Mouse (Mus musculus): ENCODE results near the gene Mrtfa. TPM values are rescaled to one million over a fixed set of nuclear protein-coding genes. Genes with fewer than 3 reads are reported as not detected.

Gene Mrtfa
- polyA plus RNA-seq, 1 experiment from 2014 or later = 39.3 TPM

DNA sequence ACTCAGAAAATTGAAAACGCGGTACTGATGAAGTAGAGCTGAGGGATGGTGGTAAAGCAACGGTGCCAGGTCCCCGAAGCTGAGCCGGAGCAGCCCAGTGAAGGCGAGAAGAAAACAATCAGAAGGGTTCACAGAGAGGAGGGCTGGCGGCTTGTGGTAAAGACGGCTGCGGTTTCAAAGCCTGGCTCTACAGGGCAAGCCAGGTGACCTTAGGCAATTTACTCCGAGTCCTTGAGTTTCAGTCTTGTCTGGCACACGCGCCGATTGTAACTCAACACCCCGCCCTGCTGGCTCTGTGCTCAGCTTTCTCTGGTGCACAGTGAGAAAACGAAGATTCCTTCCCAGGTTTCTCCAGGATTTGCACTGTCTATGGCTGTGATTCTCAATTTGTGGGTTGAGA lies 22.4 kb upstream of the Mrtfa start:
- H3K4me2 ChIP-seq (replicated peaks; ENCODE audit: low read depth, low read length) = peak overlapping the region; percentile 20; the same call in 1 of the 2 replicates
- H3K4me1 ChIP-seq (ENCODE audit: control insufficient read depth, insufficient read depth, low read length) = no peaks in the 10 kb centered on the region
- H3K36me3 ChIP-seq (ENCODE audit: control insufficient read depth, insufficient read depth, low read length) = no peaks in the 10 kb centered on the region
- 38% methylated on average over 15 of the region's 15 CpGs for WGBS
- H3K27ac ChIP-seq (ENCODE audit: low read length) = no peak overlapping the region
- no peaks in the 10 kb centered on the region for H3K9me3 ChIP-seq (ENCODE audit: control insufficient read depth, low read depth, low read length)
- no peaks in the 10 kb centered on the region for H3K27me3 ChIP-seq (ENCODE audit: control insufficient read depth, insufficient read depth, low read length)
- H3K9ac ChIP-seq (replicated peaks; ENCODE audit: low read depth, low read length) = no peak overlapping the region
- H3K4me3 ChIP-seq (ENCODE audit: low read depth, low read length) = no peak overlapping the region
- no peak for ATAC-seq (ENCODE audit: insufficient number of reproducible peaks, insufficient read depth, low FRiP score, low read depth)

- Histone ChIP-seq H3K27me3 (ENCODE audit: control insufficient read depth, insufficient read depth, low read length) (no peaks in the 10 kb centered on the region), H3K9ac (replicated peaks; ENCODE audit: low read depth, low read length) (no peak overlapping the region), H3K36me3 (ENCODE audit: control insufficient read depth, insufficient read depth, low read length) (no peaks in the 10 kb centered on the region), H3K27ac (ENCODE audit: low read length) (no peak overlapping the region), H3K4me3 (ENCODE audit: low read depth, low read length) (no peak overlapping the region), H3K9me3 (ENCODE audit: control insufficient read depth, low read depth, low read length) (no peaks in the 10 kb centered on the region), H3K4me1 (ENCODE audit: control insufficient read depth, insufficient read depth, low read length) (no peaks in the 10 kb centered on the region), H3K4me2 (replicated peaks; ENCODE audit: low read depth, low read length) (no peak overlapping the region)
- 60% methylated on average over 5 of the region's 5 CpGs for WGBS
- no peak for ATAC-seq (ENCODE audit: insufficient number of reproducible peaks, insufficient read depth, low FRiP score, low read depth)
These were observed 19.9 kb upstream of the Mrtfa start for GRCm38 (mm10) chr15:81210496-81210895.

GRCm38 (mm10) chr15:81202462-81202861 lies 11.9 kb upstream of the Mrtfa start:
- H3K4me2 ChIP-seq (replicated peaks; ENCODE audit: low read depth, low read length) = no peak overlapping the region
- no peak overlapping the region for H3K27ac ChIP-seq (ENCODE audit: low read length)
- no peaks in the 10 kb centered on the region for H3K4me1 ChIP-seq (ENCODE audit: control insufficient read depth, insufficient read depth, low read length)
- no peaks in the 10 kb centered on the region for H3K27me3 ChIP-seq (ENCODE audit: control insufficient read depth, insufficient read depth, low read length)
- 94% methylated on average over 5 of the region's 5 CpGs for WGBS
- ATAC-seq (ENCODE audit: insufficient number of reproducible peaks, insufficient read depth, low FRiP score, low read depth) = no peak
- no peaks in the 10 kb centered on the region for H3K9me3 ChIP-seq (ENCODE audit: control insufficient read depth, low read depth, low read length)
- no peak overlapping the region for H3K4me3 ChIP-seq (ENCODE audit: low read depth, low read length)
- no peak overlapping the region for H3K9ac ChIP-seq (replicated peaks; ENCODE audit: low read depth, low read length)
- H3K36me3 ChIP-seq (ENCODE audit: control insufficient read depth, insufficient read depth, low read length) = no peaks in the 10 kb centered on the region

DNA sequence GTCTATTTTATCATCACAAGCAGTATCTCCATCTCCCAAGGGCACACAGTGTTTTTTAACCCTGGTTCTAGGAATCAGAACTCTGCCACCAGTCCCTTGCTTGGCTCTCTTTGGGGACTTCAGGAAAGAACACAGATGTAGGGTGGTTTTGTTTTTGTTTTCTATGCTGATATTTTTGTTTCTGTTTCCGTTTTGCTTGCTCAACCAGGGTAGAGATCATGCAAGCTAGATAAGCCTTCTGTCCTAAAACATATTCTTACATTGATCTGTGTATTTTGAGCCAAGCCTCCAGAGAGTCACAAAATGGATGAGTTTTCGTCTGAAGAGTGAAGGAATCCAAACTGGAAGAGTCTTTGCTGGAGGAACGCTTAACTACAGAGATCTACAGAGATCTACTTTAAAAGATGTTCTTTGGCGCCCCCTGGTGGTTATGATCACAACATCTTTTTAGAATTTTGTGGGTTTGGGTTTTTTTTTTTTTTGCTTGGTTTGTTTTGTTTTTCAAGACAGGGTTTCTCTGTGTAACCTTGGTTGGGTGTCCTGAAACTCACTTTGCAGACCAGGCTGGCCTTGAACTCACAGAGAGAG lies 8.9 kb upstream of the Mrtfa start:
- Histone ChIP-seq H3K9me3 (ENCODE audit: control insufficient read depth, low read depth, low read length) (no peaks in the 10 kb centered on the region), H3K36me3 (ENCODE audit: control insufficient read depth, insufficient read depth, low read length) (no peaks in the 10 kb centered on the region), H3K9ac (replicated peaks; ENCODE audit: low read depth, low read length) (no peak overlapping the region), H3K4me2 (replicated peaks; ENCODE audit: low read depth, low read length) (no peak overlapping the region), H3K27me3 (ENCODE audit: control insufficient read depth, insufficient read depth, low read length) (no peaks in the 10 kb centered on the region), H3K4me3 (ENCODE audit: low read depth, low read length) (no peak overlapping the region), H3K4me1 (ENCODE audit: control insufficient read depth, insufficient read depth, low read length) (no peaks in the 10 kb centered on the region), H3K27ac (ENCODE audit: low read length) (no peak overlapping the region)
- no peak for ATAC-seq (ENCODE audit: insufficient number of reproducible peaks, insufficient read depth, low FRiP score, low read depth)
- 20% methylated on average over 4 of the region's 4 CpGs for WGBS

DNA sequence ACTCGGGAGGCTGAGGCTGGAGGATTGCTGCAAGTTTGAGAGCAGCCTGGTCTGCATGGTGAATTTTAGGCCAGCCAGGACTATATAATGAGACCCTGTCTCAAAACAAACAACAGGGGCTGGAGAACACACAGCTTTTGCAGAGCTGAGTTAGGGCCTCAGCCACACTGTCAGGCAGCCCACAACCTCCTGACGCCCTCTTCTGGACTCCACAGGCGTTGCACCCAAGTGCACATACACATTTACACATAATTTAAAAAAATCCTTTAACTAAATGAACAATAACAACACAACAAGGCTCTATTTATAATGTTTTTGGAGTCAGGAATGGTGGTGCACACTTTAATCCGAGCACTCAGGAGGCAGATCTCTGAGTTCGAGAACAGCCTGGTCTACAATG lies 7.9 kb upstream of the Mrtfa start:
- Histone ChIP-seq H3K9ac (replicated peaks; ENCODE audit: low read depth, low read length) (no peak overlapping the region), H3K4me2 (replicated peaks; ENCODE audit: low read depth, low read length) (no peak overlapping the region), H3K36me3 (ENCODE audit: control insufficient read depth, insufficient read depth, low read length) (no peaks in the 10 kb centered on the region), H3K27me3 (ENCODE audit: control insufficient read depth, insufficient read depth, low read length) (no peaks in the 10 kb centered on the region), H3K9me3 (ENCODE audit: control insufficient read depth, low read depth, low read length) (no peaks in the 10 kb centered on the region), H3K4me1 (ENCODE audit: control insufficient read depth, insufficient read depth, low read length) (no peaks in the 10 kb centered on the region), H3K4me3 (ENCODE audit: low read depth, low read length) (no peak overlapping the region), H3K27ac (ENCODE audit: low read length) (no peak overlapping the region)
- WGBS = 94% methylated on average over 5 of the region's 5 CpGs
- no peak for ATAC-seq (ENCODE audit: insufficient number of reproducible peaks, insufficient read depth, low FRiP score, low read depth)

GRCm38 (mm10) chr15:81197197-81197596 lies 6.6 kb upstream of the Mrtfa start:
- no peak overlapping the region for H3K4me3 ChIP-seq (ENCODE audit: low read depth, low read length)
- H3K36me3 ChIP-seq (ENCODE audit: control insufficient read depth, insufficient read depth, low read length) = no peaks in the 10 kb centered on the region
- H3K9ac ChIP-seq (replicated peaks; ENCODE audit: low read depth, low read length) = no peak overlapping the region
- no peaks in the 10 kb centered on the region for H3K27me3 ChIP-seq (ENCODE audit: control insufficient read depth, insufficient read depth, low read length)
- H3K4me2 ChIP-seq (replicated peaks; ENCODE audit: low read depth, low read length) = no peak overlapping the region
- 58% methylated on average over 10 of the region's 10 CpGs for WGBS
- no peak overlapping the region for H3K27ac ChIP-seq (ENCODE audit: low read length)
- peak; percentile 90 for ATAC-seq (ENCODE audit: insufficient number of reproducible peaks, insufficient read depth, low FRiP score, low read depth)
- H3K4me1 ChIP-seq (ENCODE audit: control insufficient read depth, insufficient read depth, low read length) = no peaks in the 10 kb centered on the region
- no peaks in the 10 kb centered on the region for H3K9me3 ChIP-seq (ENCODE audit: control insufficient read depth, low read depth, low read length)

DNA sequence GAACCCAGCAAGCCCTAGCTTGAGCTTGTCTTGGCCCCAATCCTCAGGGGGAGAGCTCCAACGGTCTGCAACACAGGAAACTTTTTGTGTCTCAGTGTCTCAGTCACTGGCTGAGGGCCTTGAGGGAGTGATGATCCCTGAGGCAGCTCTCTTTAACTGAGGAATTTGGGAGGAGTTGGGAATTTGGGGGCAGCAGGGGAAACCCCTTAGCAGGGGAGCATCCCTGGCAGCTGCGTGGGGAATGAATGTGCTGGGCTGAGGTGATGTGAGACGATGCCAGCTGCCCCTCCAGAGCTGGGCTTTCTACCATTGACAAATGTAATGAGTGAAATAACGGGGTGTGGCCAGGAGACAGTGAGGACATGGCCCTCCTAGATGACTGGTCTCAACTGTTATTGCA lies 4.9 kb upstream of the Mrtfa start:
- Histone ChIP-seq H3K4me3 (ENCODE audit: low read depth, low read length) (no peak overlapping the region), H3K9me3 (ENCODE audit: control insufficient read depth, low read depth, low read length) (no peaks in the 10 kb centered on the region), H3K4me1 (ENCODE audit: control insufficient read depth, insufficient read depth, low read length) (peaks cover 6% of the 10 kb centered on the region; the same call in 1 of the 2 replicates), H3K9ac (replicated peaks; ENCODE audit: low read depth, low read length) (no peak overlapping the region), H3K27ac (ENCODE audit: low read length) (no peak overlapping the region), H3K4me2 (replicated peaks; ENCODE audit: low read depth, low read length) (no peak overlapping the region), H3K27me3 (ENCODE audit: control insufficient read depth, insufficient read depth, low read length) (no peaks in the 10 kb centered on the region), H3K36me3 (ENCODE audit: control insufficient read depth, insufficient read depth, low read length) (no peaks in the 10 kb centered on the region)
- WGBS = 59% methylated on average over 4 of the region's 4 CpGs
- no peak for ATAC-seq (ENCODE audit: insufficient number of reproducible peaks, insufficient read depth, low FRiP score, low read depth)

- no peak for ATAC-seq (ENCODE audit: insufficient number of reproducible peaks, insufficient read depth, low FRiP score, low read depth)
- H3K27ac ChIP-seq (ENCODE audit: low read length) = no peak overlapping the region
- WGBS = 88% methylated on average over 6 of the region's 6 CpGs
- H3K4me1 ChIP-seq (ENCODE audit: control insufficient read depth, insufficient read depth, low read length) = peaks cover 6% of the 10 kb centered on the region; the same call in 1 of the 2 replicates
- no peaks in the 10 kb centered on the region for H3K36me3 ChIP-seq (ENCODE audit: control insufficient read depth, insufficient read depth, low read length)
- H3K9me3 ChIP-seq (ENCODE audit: control insufficient read depth, low read depth, low read length) = no peaks in the 10 kb centered on the region
- H3K9ac ChIP-seq (replicated peaks; ENCODE audit: low read depth, low read length) = no peak overlapping the region
- H3K4me2 ChIP-seq (replicated peaks; ENCODE audit: low read depth, low read length) = no peak overlapping the region
- no peak overlapping the region for H3K4me3 ChIP-seq (ENCODE audit: low read depth, low read length)
- no peaks in the 10 kb centered on the region for H3K27me3 ChIP-seq (ENCODE audit: control insufficient read depth, insufficient read depth, low read length)
These were observed 4.2 kb upstream of the Mrtfa start for GRCm38 (mm10) chr15:81194791-81195190.

GRCm38 (mm10) chr15:81192858-81193257 lies 2.3 kb upstream of the Mrtfa start:
- Histone ChIP-seq H3K4me1 (ENCODE audit: control insufficient read depth, insufficient read depth, low read length) (peaks cover 20% of the 10 kb centered on the region), H3K9ac (replicated peaks; ENCODE audit: low read depth, low read length) (no peak overlapping the region), H3K9me3 (ENCODE audit: control insufficient read depth, low read depth, low read length) (no peaks in the 10 kb centered on the region), H3K27me3 (ENCODE audit: control insufficient read depth, insufficient read depth, low read length) (no peaks in the 10 kb centered on the region), H3K4me2 (replicated peaks; ENCODE audit: low read depth, low read length) (no peak overlapping the region), H3K27ac (ENCODE audit: low read length) (no peak overlapping the region), H3K4me3 (ENCODE audit: low read depth, low read length) (no peak overlapping the region), H3K36me3 (ENCODE audit: control insufficient read depth, insufficient read depth, low read length) (peaks cover under 1% of the 10 kb centered on the region; the same call in 1 of the 2 replicates)
- 92% methylated on average over 8 of the region's 8 CpGs for WGBS
- no peak for ATAC-seq (ENCODE audit: insufficient number of reproducible peaks, insufficient read depth, low FRiP score, low read depth)
